Mouse (Mus musculus): ENCODE measurements around the gene Spsb1. TPM values are rescaled to one million over a fixed set of nuclear protein-coding genes. Genes with fewer than 3 reads are reported as not detected.

Spsb1 gene
- polyA plus RNA-seq, 1 experiment from 2014 or later = 17.0 TPM

DNA sequence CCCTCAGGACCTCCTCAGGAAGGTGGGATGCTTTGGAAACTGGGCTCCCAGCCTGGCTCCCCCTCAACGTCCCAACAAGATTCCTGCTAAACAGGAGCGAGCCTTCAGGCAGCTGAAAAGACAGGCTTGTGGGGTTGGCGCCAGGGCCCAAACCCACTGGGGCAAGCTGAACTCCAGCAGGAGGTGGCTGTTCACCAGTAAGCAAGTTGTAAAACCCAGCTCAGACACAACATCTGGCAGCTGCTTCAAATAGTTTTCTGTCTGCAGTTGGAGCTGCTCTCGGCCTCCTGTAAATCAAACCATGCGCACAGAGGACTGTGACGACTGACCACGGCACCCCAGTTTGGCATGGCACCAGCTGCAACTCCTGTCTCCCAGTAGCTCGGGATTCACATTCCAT, 64.3 kb downstream of the Spsb1 start:
- Histone ChIP-seq H3K4me2 (ENCODE audit: low read depth, low read length) (no peak overlapping the region), H3K9ac (ENCODE audit: low read depth, low read length) (peak overlapping the region; percentile 46; the same call in 1 of the 2 replicates), H3K4me1 (ENCODE audit: control insufficient read depth, insufficient read depth, low read length) (peaks cover 62% of the 10 kb centered on the region), H3K9me3 (ENCODE audit: control insufficient read depth, low read length) (no peaks in the 10 kb centered on the region), H3K27me3 (replicated peaks; ENCODE audit: control insufficient read depth, insufficient read depth, low read length) (no peaks in the 10 kb centered on the region), H3K4me3 (ENCODE audit: low read length) (no peak overlapping the region), H3K27ac (ENCODE audit: low read length) (peak overlapping the region; percentile 71), H3K36me3 (ENCODE audit: control insufficient read depth, insufficient read depth, low read length) (no peaks in the 10 kb centered on the region)
- WGBS = 50% methylated on average over 8 of the region's 8 CpGs
- ATAC-seq = no peak

DNA sequence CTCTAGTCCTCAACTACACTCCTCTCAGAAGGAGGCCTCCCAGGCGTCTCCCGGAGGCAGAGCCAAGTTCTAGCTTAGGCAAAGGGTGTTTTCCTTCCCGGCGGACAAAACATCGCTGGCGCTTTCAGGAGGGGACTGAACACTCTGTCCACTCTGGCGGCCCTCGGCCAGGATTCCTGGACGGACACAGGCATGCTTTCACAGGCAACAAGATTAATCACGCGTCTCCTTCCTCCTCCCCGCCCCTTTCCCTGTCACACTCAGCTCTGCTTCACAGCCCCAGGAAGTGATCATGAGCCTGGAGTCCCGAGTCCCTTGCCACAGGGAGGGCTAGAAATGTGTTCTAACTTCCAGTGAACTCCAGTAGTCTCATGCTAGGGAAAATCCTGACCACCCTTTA, 65.0 kb downstream of the Spsb1 start:
- WGBS = 14% methylated on average over 13 of the region's 13 CpGs
- Histone ChIP-seq H3K4me3 (ENCODE audit: low read length) (no peak overlapping the region), H3K9me3 (ENCODE audit: control insufficient read depth, low read length) (no peaks in the 10 kb centered on the region), H3K36me3 (ENCODE audit: control insufficient read depth, insufficient read depth, low read length) (no peaks in the 10 kb centered on the region), H3K4me1 (ENCODE audit: control insufficient read depth, insufficient read depth, low read length) (peaks cover 56% of the 10 kb centered on the region), H3K4me2 (ENCODE audit: low read depth, low read length) (no peak overlapping the region), H3K27ac (ENCODE audit: low read length) (peak overlapping the region; percentile 71), H3K27me3 (replicated peaks; ENCODE audit: control insufficient read depth, insufficient read depth, low read length) (no peaks in the 10 kb centered on the region), H3K9ac (ENCODE audit: low read depth, low read length) (peak overlapping the region; percentile 46)
- ATAC-seq = peak; percentile 22

DNA sequence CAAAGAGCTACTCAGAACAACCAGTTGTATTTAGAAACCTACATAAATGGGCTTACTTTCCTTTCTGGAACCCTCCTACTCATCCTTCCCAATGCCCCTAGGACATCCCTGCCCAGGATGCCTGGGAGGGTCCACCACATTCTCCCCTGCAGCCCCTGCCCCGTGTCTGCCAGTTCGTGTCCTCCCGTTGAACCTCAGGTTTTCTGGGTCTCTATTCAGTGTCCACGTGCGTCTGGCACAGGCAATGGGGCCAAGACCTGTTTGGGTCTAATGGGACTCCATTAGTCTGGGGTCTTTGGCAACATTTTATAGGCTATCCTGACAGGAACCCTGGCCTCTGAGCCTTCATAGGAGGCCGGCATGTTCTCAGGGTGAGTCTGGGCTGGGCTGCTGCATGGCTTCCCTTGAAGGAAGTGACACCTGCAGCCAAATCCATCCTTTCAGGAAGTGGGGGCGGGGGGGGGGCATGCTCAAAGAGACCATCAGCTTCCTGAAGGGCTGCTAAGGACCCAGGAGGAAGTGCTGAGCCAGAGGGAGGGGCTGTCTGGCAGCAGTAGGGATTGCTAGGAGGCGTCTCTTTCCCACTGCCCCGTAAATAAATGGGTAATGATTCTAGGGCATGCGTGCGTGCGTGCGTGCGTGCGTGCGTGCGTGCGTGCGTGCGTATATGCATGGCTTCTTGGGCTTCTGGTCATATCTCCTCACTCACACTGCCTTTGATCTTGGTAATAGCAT, 65.9 kb downstream of the Spsb1 start:
- peaks cover 54% of the 10 kb centered on the region for H3K4me1 ChIP-seq (ENCODE audit: control insufficient read depth, insufficient read depth, low read length)
- H3K9me3 ChIP-seq (ENCODE audit: control insufficient read depth, low read length) = no peaks in the 10 kb centered on the region

DNA sequence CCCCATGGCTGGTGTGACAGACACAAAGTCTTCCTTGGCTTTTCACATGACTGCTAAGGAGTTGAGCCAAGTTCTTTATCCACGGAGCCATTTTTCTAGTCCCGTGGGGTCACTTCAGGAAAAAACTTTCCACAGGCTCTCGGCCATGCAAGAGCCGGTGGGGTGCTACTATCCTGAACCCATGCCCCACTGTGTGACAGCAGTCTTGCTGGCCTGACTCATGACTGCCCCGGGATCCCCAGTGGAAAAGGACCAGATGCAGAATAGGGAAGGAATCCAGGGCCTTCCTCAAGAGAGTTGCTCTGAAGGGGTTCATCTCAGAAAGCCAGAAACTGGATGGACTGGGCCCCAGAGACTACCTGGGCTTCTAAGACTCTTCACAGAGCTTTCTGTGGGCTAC, 66.7 kb downstream of the Spsb1 start:
- H3K27ac ChIP-seq (ENCODE audit: low read length) = no peak overlapping the region
- no peak for ATAC-seq
- no peaks in the 10 kb centered on the region for H3K27me3 ChIP-seq (replicated peaks; ENCODE audit: control insufficient read depth, insufficient read depth, low read length)
- no peak overlapping the region for H3K9ac ChIP-seq (ENCODE audit: low read depth, low read length)
- no peaks in the 10 kb centered on the region for H3K36me3 ChIP-seq (ENCODE audit: control insufficient read depth, insufficient read depth, low read length)
- H3K9me3 ChIP-seq (ENCODE audit: control insufficient read depth, low read length) = no peaks in the 10 kb centered on the region
- no peak overlapping the region for H3K4me3 ChIP-seq (ENCODE audit: low read length)
- H3K4me1 ChIP-seq (ENCODE audit: control insufficient read depth, insufficient read depth, low read length) = peaks cover 53% of the 10 kb centered on the region
- WGBS = 88% methylated on average over 5 of the region's 5 CpGs
- H3K4me2 ChIP-seq (ENCODE audit: low read depth, low read length) = no peak overlapping the region

More for the DNA sequence above, 65.9 kb downstream of the Spsb1 start:
- Histone ChIP-seq H3K4me3 (ENCODE audit: low read length) (no peak overlapping the region), H3K36me3 (ENCODE audit: control insufficient read depth, insufficient read depth, low read length) (no peaks in the 10 kb centered on the region), H3K27ac (ENCODE audit: low read length) (peak overlapping the region; percentile 71), H3K4me2 (ENCODE audit: low read depth, low read length) (no peak overlapping the region), H3K27me3 (replicated peaks; ENCODE audit: control insufficient read depth, insufficient read depth, low read length) (no peaks in the 10 kb centered on the region), H3K9ac (ENCODE audit: low read depth, low read length) (no peak overlapping the region)
- no peak for ATAC-seq
- 75% methylated on average over 20 of the region's 20 CpGs for WGBS

DNA sequence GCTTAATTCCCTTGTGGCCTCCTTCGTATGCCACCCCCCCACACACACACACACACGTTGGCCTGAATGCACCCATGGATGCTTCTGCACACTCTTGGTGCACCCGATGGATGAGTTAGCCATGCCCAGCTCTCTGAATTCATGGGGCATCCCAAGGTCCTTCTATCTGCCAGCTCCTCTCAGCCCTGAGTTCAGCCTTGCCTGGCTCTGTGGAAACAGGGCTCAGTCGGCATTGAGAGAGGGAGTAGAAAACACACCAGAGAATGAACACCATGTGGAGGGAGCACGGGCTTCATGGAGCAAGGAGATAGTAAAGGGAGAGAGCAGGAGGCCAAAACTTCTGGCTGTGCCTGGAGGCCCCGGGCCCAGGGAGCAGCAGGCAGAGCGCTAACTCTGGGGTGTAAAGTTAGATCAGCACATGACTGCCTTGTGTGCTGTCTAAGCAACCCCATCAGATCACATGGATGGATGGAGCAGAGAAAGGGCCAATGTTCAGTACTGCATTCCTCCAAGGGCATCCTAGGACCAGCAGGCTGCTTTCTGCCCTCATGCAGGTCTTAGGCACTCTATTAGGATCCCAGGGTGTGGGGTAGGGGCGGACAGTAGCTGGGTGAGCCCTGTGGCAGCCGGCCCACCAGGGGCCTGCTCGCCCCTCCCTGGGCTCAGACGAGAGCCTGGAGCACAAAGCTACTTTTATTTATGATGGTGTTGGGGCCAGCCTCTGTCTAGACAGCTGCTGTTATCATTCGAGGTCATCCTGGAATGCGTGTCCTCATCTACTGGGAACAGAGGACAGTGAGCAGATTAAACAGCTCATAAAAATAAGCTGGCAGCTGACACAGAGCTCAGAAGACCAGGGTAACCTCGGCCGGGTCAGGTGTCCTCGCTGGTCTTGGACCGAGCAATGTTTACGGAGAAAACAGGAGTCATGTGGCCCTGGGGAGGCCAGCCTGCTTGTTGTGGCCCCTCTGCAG, 68.3 kb downstream of the Spsb1 start:
- Histone ChIP-seq H3K27me3 (replicated peaks; ENCODE audit: control insufficient read depth, insufficient read depth, low read length) (no peaks in the 10 kb centered on the region), H3K36me3 (ENCODE audit: control insufficient read depth, insufficient read depth, low read length) (no peaks in the 10 kb centered on the region), H3K27ac (ENCODE audit: low read length) (peak overlapping the region; percentile 1; the same call in 1 of the 2 replicates), H3K4me1 (ENCODE audit: control insufficient read depth, insufficient read depth, low read length) (peaks cover 62% of the 10 kb centered on the region), H3K9ac (ENCODE audit: low read depth, low read length) (no peak overlapping the region), H3K4me2 (ENCODE audit: low read depth, low read length) (no peak overlapping the region), H3K4me3 (ENCODE audit: low read length) (no peak overlapping the region), H3K9me3 (ENCODE audit: control insufficient read depth, low read length) (no peaks in the 10 kb centered on the region)
- peak; percentile 53 for ATAC-seq
- 42% methylated on average over 18 of the region's 18 CpGs for WGBS

DNA sequence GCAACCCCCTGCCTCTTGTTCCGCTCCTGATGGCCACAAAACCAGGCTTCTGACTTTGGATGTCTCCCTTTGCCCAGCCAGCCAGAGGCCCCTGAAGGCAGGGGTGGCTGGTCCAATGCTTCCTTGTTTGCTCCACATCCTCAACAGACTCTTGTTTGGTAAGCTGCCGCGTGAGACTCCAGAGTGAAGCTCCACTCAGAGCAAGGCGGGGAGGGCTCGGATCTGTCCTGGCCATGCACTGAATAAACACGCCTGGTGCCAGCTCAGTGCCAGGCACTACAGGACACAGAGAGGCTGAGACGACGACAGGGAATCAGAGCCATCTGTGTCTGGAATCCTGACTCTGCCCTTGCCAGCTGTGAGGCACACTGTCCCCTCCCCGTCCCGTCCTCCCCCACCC, 70.9 kb downstream of the Spsb1 start:
- ATAC-seq = 0 out of 2 replicates have a peak, but pooled peaks have one; percentile 7
- H3K9ac ChIP-seq (ENCODE audit: low read depth, low read length) = no peak overlapping the region
- no peaks in the 10 kb centered on the region for H3K36me3 ChIP-seq (ENCODE audit: control insufficient read depth, insufficient read depth, low read length)
- no peak overlapping the region for H3K4me3 ChIP-seq (ENCODE audit: low read length)
- no peak overlapping the region for H3K27ac ChIP-seq (ENCODE audit: low read length)
- WGBS = 67% methylated on average over 10 of the region's 10 CpGs
- peaks cover 39% of the 10 kb centered on the region for H3K4me1 ChIP-seq (ENCODE audit: control insufficient read depth, insufficient read depth, low read length)
- H3K27me3 ChIP-seq (replicated peaks; ENCODE audit: control insufficient read depth, insufficient read depth, low read length) = no peaks in the 10 kb centered on the region
- no peaks in the 10 kb centered on the region for H3K9me3 ChIP-seq (ENCODE audit: control insufficient read depth, low read length)
- H3K4me2 ChIP-seq (ENCODE audit: low read depth, low read length) = no peak overlapping the region

DNA sequence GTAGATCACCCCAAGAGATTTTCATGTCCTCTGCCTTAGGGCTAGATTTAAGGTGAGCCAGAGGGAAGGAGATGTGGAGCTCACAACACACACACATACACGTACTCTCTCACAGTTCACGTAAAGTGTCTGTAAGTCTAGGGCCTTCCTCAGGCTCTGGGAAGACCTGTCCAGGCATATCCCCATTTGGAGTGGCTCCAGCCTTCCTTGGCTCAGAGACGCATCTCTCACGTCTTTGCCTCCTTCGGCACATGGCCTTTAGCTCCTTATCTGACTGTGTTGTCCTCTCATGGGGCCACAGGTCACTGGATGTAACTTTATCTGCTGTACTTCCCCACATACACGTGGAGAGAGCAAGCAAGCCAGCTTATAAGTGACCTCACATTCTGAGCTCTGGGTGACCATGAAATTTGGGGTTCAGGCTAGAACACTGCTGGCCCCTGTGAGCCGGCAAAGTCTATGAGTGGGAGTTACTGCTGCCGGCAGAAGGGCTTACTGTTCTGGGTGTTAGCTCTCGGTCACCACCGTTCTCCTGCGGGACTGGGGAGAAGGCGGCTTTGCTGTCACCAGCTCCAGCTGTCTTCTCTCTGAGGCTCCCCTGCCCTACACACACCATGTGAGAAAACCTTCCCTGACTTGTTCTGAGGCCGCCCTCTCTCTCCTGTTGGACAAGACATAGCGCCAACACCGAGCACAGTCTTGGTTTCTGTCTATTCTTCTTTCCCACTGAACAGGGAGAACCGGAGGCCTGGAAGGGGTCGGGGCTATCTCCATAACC, 72.5 kb downstream of the Spsb1 start:
- H3K4me2 ChIP-seq (ENCODE audit: low read depth, low read length) = no peak overlapping the region
- no peak for ATAC-seq
- no peaks in the 10 kb centered on the region for H3K36me3 ChIP-seq (ENCODE audit: control insufficient read depth, insufficient read depth, low read length)
- peak overlapping the region; percentile 47; the same call in 1 of the 2 replicates for H3K9ac ChIP-seq (ENCODE audit: low read depth, low read length)
- no peaks in the 10 kb centered on the region for H3K27me3 ChIP-seq (replicated peaks; ENCODE audit: control insufficient read depth, insufficient read depth, low read length)
- peaks cover 32% of the 10 kb centered on the region for H3K4me1 ChIP-seq (ENCODE audit: control insufficient read depth, insufficient read depth, low read length)
- 55% methylated on average over 17 of the region's 17 CpGs for WGBS
- H3K4me3 ChIP-seq (ENCODE audit: low read length) = no peak overlapping the region
- H3K9me3 ChIP-seq (ENCODE audit: control insufficient read depth, low read length) = no peaks in the 10 kb centered on the region
- peak overlapping the region; percentile 14; the same call in 1 of the 2 replicates for H3K27ac ChIP-seq (ENCODE audit: low read length)

DNA sequence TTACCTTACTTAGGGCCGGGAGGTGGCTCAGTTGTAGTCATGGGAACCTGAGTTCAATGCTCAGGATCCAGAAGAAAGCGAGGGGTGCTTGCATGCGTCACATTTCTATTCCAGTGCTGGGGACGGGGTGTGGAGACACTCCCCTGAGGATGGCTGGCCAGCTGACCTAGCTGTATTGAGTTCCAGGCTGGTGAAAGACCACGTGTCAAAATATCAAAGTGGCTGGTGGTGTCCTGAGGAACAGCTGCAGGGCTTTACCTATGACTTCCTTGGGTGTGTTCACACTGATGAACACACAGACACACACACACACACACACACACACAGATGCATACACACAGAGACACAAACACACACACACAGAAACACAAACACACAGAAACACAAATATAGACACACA, 73.9 kb downstream of the Spsb1 start:
- ATAC-seq = no peak

DNA sequence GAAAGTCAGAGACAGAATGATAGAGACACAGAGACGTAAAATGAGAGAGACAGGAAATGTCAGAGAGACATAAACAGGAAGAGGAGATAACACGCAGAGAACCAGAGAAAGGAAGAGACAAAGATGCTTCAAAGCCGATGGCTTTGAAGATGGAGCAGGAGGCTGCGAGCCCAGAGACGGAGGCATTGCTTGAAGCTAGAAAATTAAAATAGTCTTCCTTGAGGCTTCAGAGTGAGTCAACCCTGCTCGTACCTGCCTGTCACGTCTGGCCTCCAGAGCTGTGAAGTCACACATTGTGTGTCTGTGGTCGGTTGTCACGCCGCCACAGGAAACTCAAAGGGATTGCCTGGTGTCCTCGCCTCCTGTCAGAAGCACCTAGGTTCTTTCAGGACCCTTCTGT, 74.9 kb downstream of the Spsb1 start:
- H3K9me3 ChIP-seq (ENCODE audit: control insufficient read depth, low read length) = no peaks in the 10 kb centered on the region
- H3K36me3 ChIP-seq (ENCODE audit: control insufficient read depth, insufficient read depth, low read length) = no peaks in the 10 kb centered on the region
- H3K4me1 ChIP-seq (ENCODE audit: control insufficient read depth, insufficient read depth, low read length) = peaks cover 48% of the 10 kb centered on the region
- H3K4me2 ChIP-seq (ENCODE audit: low read depth, low read length) = no peak overlapping the region
- H3K27ac ChIP-seq (ENCODE audit: low read length) = no peak overlapping the region
- WGBS = 71% methylated on average over 11 of the region's 11 CpGs
- H3K4me3 ChIP-seq (ENCODE audit: low read length) = no peak overlapping the region
- ATAC-seq = no peak
- no peak overlapping the region for H3K9ac ChIP-seq (ENCODE audit: low read depth, low read length)
- no peaks in the 10 kb centered on the region for H3K27me3 ChIP-seq (replicated peaks; ENCODE audit: control insufficient read depth, insufficient read depth, low read length)

More for the DNA sequence above, 73.9 kb downstream of the Spsb1 start:
- Histone ChIP-seq H3K4me2 (ENCODE audit: low read depth, low read length) (no peak overlapping the region), H3K4me1 (ENCODE audit: control insufficient read depth, insufficient read depth, low read length) (peaks cover 40% of the 10 kb centered on the region), H3K9ac (ENCODE audit: low read depth, low read length) (no peak overlapping the region), H3K36me3 (ENCODE audit: control insufficient read depth, insufficient read depth, low read length) (no peaks in the 10 kb centered on the region), H3K4me3 (ENCODE audit: low read length) (no peak overlapping the region), H3K27me3 (replicated peaks; ENCODE audit: control insufficient read depth, insufficient read depth, low read length) (no peaks in the 10 kb centered on the region), H3K27ac (ENCODE audit: low read length) (no peak overlapping the region), H3K9me3 (ENCODE audit: control insufficient read depth, low read length) (no peaks in the 10 kb centered on the region)
- WGBS = 78% methylated on average over 5 of the region's 5 CpGs

Data from intestine, embryonic 16.5 days (tissue).